Mouse (Mus musculus) thymus, postnatal 0 days (tissue): ENCODE measurements at regions not wholly inside any gene's neighbourhood (a gene's known extent, or its start where the extent isn't known, plus 50 kb on each side); places are given as distances from the start of the nearest gene placed in this dataset.

Experiments used
- DNase-seq: peaks from one replicate; pipeline ENCODE4 v3.0.0-alpha.2; 2015; ENCODE audit warnings: low spot score

DNA sequence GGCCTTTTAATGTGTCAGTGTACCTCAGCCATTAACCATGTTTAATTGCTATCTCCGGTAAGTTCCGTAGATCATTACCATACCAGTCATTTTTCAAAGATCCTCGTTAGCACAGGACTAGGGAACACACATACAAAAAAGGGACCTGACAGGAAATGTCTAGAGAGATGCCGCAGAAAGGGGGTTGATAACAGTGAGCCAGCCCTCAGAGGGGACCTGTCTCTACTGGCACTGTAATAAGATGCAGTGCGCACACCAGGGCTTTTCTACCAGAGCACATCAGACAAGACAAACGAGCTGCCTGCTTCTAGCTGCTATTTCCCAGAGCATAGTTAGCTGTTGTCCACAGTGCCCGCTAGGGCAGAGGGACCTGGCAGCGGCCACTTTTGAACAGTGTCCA lies 199.1 kb downstream of the Sox11 start:
- no peak for DNase-seq

GRCm38 (mm10) chr12:27140335-27140702 lies 202.1 kb downstream of the Sox11 start:
- no peak for DNase-seq

DNA sequence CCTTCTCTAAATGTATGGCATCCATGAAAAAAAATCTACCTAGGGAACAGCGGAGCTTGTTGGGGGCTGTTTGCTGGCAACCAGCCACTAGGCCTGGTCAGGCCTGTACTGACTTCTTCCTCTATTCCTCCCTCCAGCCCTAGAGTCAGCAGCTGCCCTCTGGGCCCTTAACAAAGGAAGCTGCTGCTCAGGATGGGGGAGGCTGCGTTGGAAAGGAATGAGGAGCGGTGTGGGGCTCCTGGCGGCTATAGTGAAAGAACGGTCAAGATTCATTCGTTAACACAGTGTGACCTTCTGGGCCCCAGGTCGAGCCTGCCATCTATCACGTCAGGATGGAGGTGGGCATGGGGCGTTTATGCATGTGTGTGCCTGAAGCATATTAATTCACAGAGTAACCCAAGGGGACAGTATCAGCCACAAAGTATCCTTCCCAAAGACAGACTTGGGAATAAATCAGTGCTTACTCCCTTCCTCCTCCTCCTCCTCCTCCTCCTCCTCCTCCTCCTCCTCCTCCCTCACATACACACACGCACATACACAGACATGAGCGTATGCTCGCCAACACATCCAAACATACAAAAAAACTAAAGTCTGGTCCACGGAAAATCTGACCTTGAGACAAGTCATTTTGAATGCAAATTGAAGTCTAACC lies 202.6 kb downstream of the Sox11 start:
- DNase-seq = no peak

- no peak for DNase-seq
Measured at GRCm38 (mm10) chr12:27138663-27139633, 203.4 kb downstream of the Sox11 start.

DNA sequence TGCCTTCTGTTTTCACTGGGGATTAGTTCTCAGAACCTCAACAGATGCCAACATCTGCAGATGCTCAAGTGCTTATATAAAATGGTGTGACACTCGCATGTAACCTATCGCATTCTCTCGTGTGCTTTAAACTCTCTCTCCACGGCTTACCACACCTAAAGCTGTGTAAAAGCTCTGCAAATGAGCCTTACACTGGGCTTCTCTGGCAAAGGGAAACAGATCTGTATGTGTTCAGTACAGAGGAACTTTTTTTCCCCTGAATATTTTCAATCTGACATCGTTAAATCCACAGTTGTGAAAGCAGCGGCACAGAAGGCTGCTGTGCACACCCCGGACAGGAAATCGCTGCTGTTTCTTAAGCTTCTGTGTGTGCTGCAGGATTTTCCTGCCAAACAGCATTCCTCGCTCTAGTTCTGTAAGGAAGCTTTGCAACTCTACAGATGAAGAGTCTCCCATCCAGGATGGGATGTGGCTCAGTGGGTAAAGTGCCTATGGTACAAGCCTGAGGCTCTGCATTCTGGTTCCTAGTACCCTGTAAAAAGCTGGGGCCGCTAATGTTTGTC lies 206.3 kb downstream of the Sox11 start:
- no peak for DNase-seq

DNA sequence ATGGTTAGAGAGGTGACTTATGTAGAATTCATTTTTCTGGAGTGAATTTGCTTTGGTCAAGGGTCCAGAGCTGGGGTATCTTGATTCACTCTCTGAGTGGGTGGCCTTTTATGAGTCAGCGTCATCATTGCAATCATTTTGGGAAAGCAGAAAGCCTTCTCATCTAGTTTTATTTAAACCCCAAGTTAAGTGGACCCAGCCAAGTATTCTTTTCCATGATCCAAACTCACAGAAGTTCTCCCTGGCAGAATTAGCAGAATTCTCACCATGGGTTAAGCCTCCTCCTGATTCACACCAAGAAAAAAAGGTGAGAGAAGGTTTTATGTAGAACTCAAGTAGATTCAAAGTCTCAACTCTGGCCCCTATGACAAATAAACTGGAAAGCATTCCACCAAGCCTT lies 211.8 kb downstream of the Sox11 start:
- DNase-seq = no peak

DNA sequence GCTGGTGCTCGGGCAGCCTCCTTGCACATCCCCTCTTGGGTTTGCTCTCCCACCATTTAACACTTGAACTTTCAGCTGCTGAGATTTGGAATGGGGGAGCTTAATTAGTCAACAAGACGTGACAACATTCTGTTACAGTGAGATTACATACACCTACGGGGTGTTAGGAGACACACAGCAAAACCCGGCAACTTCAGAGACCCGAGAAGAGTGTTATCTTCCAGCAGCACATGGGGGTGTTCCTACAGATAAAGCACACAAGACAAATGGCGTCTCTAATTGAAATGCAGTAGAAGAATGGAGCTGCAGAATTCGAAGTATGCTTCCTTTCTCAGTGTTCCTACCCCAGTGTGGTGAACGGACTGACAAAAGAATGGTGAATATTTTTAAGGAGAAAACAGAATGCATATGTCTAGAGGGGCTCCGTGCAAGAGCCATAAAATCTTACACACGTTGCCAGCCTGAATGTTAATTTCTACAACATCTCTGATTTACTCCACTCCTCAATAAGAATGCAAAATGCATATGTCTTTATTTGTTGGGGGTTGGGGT lies 215.2 kb downstream of the Sox11 start:
- DNase-seq = no peak

- DNase-seq = no peak
Measured at GRCm38 (mm10) chr12:27118581-27118980, 223.8 kb downstream of the Sox11 start.

DNA sequence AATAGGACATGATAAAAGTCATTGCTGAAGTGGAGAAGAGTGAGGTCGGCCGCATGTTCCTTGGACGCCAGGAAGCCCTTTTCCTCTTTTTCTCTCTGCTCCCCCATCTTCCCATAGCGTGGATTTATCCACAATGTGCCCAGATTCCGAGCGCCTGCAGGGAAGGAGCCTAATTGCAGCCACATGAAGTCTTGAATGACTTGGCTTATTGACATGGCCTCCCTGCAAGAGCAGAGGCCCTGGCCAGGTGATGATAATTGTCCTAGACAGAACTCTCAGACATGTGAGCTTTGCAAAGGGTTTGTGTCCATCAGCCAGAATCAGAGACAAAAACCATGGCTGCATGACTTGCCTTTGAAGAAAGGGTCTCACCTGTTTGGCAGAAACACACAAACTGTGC lies 227.0 kb downstream of the Sox11 start:
- no peak for DNase-seq

DNA sequence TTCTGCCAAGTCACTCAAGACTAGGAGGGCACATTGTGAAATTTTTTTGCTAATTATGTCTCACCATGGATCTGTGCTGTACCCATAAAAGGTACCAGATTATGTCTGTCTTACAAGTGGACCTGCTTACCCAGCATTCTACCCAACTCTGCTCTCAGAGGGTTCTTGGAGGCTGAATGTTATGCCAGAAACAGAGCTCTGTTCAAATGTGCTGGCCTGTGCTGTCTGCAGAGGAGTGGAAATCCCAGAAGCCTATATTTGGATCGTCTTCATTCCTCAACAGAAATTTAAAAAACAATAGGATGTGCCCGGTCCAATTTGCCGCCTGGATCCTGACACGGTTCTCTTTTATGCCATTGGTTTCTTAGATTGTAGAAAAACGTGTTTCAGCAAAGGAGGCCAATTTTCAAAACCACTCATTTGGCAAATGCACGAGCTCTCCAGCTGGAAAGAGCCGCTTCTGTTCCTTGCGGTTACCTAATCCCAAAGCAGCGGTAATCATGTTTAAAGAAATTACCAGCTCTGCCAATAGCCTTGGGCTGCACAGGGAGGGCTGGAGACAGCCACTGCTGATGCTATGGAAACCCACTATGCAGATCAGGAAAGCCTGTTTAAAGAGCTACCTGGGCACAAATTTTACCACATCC lies 237.3 kb downstream of the Sox11 start:
- DNase-seq = no peak

- no peak for DNase-seq
Measured at GRCm38 (mm10) chr12:27102996-27103395, 239.4 kb downstream of the Sox11 start.

GRCm38 (mm10) chr12:27089206-27089605 lies 253.2 kb downstream of the Sox11 start:
- no peak for DNase-seq

DNA sequence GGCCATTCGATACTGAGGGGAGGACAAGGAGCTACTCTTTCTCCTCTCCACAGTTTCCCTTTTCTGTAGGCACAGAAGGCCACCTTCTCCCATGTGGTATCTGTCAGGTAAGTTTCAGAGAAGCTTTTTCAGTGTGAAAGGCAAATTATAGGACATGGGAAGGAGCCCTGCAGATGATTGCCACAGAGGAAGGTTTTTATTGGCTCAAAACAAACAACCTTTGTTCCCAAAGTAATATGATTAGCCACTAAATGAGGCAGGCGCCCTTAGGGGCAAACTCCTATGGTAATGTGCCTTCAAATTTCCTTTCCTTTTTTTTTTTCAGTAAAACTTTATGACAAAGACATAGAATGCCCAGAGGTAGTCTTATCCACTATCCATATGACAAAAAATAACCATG lies 256.5 kb downstream of the Sox11 start:
- no peak for DNase-seq

DNA sequence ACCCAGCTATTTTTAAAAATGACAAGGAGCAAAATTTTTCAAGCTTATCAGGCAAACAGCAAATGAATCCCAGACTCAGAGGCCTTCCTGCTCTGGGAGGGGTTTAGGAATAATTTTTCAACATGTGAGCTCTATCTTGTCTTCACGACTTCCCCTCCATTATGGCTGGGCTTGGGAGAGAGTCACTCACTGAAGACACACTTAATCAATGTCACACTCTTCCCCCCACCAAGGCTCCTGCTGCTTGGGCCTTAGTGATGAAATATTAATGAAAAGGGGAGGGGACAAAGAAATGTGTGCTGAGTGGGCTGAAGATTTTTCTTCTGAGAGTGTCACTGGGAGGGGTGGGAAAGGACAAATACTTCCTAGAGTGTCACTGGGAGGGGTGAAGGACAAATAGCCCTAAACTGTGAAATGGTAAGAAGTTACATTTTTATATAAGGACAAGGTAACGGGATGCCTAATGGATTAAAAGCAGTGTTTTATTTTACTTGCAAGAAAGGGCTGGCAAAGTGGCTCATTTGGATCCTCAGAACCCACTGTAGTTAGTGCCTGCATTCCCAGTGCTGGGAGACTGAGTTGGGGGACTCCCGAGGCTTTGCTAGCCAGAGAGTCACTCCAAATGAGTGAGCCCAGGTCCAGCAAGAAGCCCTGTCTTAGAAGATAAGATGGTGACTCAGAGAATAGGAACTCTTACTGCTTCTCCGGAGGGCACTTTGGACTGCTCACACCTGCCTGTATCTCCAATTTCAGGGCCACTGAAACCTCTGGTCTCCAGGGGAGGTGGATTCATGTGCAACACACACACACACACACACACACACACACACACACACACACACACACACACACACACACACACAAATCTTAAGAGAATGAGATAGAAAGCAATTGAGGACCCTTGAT lies 258.5 kb downstream of the Sox11 start:
- no peak for DNase-seq

DNA sequence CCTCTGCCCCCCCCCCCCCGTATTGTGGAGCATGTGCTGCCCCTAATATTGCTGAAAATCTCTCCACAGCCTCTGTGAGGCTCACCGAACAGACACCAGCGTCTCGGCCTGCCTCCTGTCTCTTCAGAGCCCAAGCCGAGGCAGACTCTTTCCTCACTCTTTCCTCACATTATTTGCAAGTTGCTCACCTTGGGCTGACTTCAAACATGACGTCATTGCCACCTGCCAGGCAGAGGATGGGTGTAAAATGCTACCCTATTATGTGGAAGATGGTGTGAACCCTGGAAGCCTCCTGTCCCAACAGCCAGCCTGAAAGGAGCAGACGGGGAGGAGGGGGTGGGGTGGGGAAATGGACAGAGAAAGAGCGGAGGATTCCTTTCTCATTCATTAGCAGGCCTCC lies 259.3 kb downstream of the Sox11 start:
- no peak for DNase-seq

DNA sequence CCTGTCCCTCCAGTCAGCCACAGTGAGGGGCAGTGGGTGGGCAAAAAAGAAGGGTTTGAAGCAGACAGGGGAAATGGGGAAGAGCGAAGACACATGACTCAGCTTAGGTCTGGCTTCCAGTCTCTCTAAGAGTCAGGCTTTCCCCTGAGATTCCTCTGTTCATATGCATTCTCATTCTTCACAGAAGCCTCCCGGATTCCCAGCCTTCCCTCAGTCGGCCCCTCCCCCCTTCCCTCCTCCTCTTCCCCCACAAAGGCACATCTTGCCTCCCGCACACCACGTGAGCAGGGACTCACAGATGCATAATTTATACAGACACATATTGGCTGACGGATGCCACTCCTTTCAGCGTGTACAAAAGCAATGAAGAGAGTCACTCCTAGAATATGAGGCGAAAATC lies 259.8 kb downstream of the Sox11 start:
- no peak for DNase-seq

GRCm38 (mm10) chr12:27076107-27076738 lies 266.2 kb downstream of the Sox11 start:
- DNase-seq = no peak

DNA sequence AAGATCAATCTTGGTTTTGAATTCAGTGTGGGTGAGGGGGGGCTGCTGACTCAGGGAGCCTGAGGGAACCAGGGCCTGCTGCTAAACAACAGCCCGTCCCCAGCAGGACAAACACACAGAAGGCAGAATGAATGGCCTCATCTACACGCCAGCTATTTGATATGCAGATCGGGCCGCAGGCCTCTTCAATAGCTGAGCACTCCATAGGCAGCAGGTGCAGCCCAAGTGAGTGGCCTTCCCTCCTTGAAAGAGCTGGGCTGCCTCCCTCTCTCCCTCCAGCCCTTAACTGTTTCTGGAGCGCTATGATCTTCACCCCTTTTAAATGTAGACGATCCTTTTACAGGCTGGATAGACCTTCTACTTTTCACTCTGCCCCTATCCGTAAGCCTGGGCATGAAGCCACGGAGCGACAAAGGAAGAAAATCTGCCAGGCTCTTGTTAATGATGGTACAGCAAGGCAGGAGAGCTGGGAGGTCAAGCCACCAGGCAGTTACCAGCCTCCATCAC lies 277.3 kb downstream of the Sox11 start:
- DNase-seq = no peak

DNA sequence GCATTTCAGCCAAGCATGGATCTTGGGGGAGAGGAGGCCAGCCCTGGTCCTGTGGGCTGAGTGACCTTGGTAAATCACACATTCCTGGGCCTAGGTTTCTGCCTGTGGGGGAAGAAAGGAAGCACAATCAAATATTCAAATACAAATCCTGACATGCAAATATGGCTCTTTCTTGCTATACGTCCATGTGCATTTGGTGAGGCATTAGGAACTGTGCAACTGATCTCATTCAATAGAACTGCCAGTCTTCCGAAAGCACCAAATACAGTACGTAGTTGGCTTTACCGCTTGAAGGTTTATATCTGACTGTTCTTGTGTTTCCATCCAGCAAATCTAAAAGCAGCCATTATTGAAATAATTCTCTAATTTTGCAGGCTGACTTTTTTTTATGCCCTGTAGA lies 278.9 kb downstream of the Sox11 start:
- DNase-seq = no peak
